Mouse (Mus musculus): ENCODE data around the gene Adrm1.
"Not testable (repeated sequence)": the region's sequence is repeated elsewhere in the genome, so short reads cannot be mapped to it uniquely, and the experiment has no call there.

Gene Adrm1

GRCm38 (mm10) chr2:180170806-180171521 lies at the start of gene Adrm1:
TSS of gene Adrm1 (plus strand) at chr2:180171485.
- in situ Hi-C loops (cut with MboI, MseI) = no loop called here

GRCm38 (mm10) chr2:180124192-180124591 lies 47.1 kb upstream of the Adrm1 start:
- in situ Hi-C loops (cut with MboI, MseI) = no loop called here

- in situ Hi-C loops (cut with MboI, MseI) = no loop called here
Observed at GRCm38 (mm10) chr2:180126195-180126594, 45.1 kb upstream of the Adrm1 start.

GRCm38 (mm10) chr2:180127675-180128074 lies 43.6 kb upstream of the Adrm1 start:
- in situ Hi-C loops (cut with MboI, MseI) = no loop called here

GRCm38 (mm10) chr2:180133231-180133630 lies 38.1 kb upstream of the Adrm1 start:
- in situ Hi-C loops (cut with MboI, MseI) = no loop called here

- in situ Hi-C loops (cut with MboI, MseI) = no loop called here
Observed at GRCm38 (mm10) chr2:180133911-180134310, 37.4 kb upstream of the Adrm1 start.

GRCm38 (mm10) chr2:180135414-180135813 lies 35.9 kb upstream of the Adrm1 start:
- in situ Hi-C loops (cut with MboI, MseI) = no loop called here

GRCm38 (mm10) chr2:180146091-180146490 lies 25.2 kb upstream of the Adrm1 start:
- in situ Hi-C loops (cut with MboI, MseI) = no loop called here

- in situ Hi-C loops (cut with MboI, MseI) = no loop called here
Observed at GRCm38 (mm10) chr2:180147379-180147778, 23.9 kb upstream of the Adrm1 start.

GRCm38 (mm10) chr2:180148551-180148950 lies 22.7 kb upstream of the Adrm1 start:
- in situ Hi-C loops (cut with MboI, MseI) = no loop called here

GRCm38 (mm10) chr2:180154796-180155195 lies 16.5 kb upstream of the Adrm1 start:
- in situ Hi-C loops (cut with MboI, MseI) = no loop called here

GRCm38 (mm10) chr2:180158627-180159026 lies 12.7 kb upstream of the Adrm1 start:
- in situ Hi-C loops (cut with MboI, MseI) = no loop called here

GRCm38 (mm10) chr2:180165855-180166254 lies 5.4 kb upstream of the Adrm1 start:
- in situ Hi-C loops (cut with MboI, MseI) = no loop called here

GRCm38 (mm10) chr2:180166869-180167268 lies 4.4 kb upstream of the Adrm1 start:
- in situ Hi-C loops (cut with MboI, MseI) = no loop called here

GRCm38 (mm10) chr2:180170151-180170805 lies 1.0 kb upstream of the Adrm1 start:
- in situ Hi-C loops (cut with MboI, MseI) = no loop called here

GRCm38 (mm10) chr2:180171522-180172070 lies 311 bp downstream of the Adrm1 start:
- in situ Hi-C loops (cut with MboI, MseI) = no loop called here

- in situ Hi-C loops (cut with MboI, MseI) = no loop called here
Observed at GRCm38 (mm10) chr2:180172152-180172551, 867 bp downstream of the Adrm1 start.

- in situ Hi-C loops (cut with MboI, MseI) = no loop called here
Observed at GRCm38 (mm10) chr2:180173163-180173562, 1.9 kb downstream of the Adrm1 start.

GRCm38 (mm10) chr2:180173711-180174110 lies 2.4 kb downstream of the Adrm1 start:
- in situ Hi-C loops (cut with MboI, MseI) = not testable (repeated sequence)

- in situ Hi-C loops (cut with MboI, MseI) = no loop called here
Observed at GRCm38 (mm10) chr2:180174121-180174520, 2.8 kb downstream of the Adrm1 start.

- in situ Hi-C loops (cut with MboI, MseI) = no loop called here
Observed at GRCm38 (mm10) chr2:180175725-180176124, 4.4 kb downstream of the Adrm1 start.

GRCm38 (mm10) chr2:180181542-180181941 lies 10.3 kb downstream of the Adrm1 start:
- in situ Hi-C loops (cut with MboI, MseI) = loop anchor here in 1 of 2 experiments (5.0 kb wide), 1 partner anchor 71 kb away; no protein-coding TSS in a partner anchor
